Mouse (Mus musculus) hindbrain, embryonic 10.5 days (tissue): Measurements from ENCODE around the gene Dhdds. TPM values are rescaled to one million over a fixed set of nuclear protein-coding genes. Genes with fewer than 3 reads are reported as not detected.

ENCODE experiments used
- DNase-seq: peaks from one replicate; pipeline ENCODE4 v3.0.0-alpha.2; 2017; ENCODE audit warnings: low spot score
- H3K27ac ChIP-seq: fragments of 300-500 bp; sonication (generic); 2 replicates; pipeline ENCODE4 v1.5.1; 2016; ENCODE audit warnings: mild to moderate bottlenecking, moderate library complexity
- H3K27me3 ChIP-seq: fragments of 300-500 bp; sonication (generic); 2 replicates; pipeline ENCODE4 v1.6.1; 2016; ENCODE audit warnings: mild to moderate bottlenecking; ENCODE audit not compliant: poor library complexity, insufficient read depth, severe bottlenecking
- H3K36me3 ChIP-seq: fragments of 300-500 bp; sonication (generic); 2 replicates; pipeline ENCODE4 v1.6.1; 2016; ENCODE audit warnings: mild to moderate bottlenecking, moderate library complexity
- H3K4me1 ChIP-seq: fragments of 300-500 bp; sonication (generic); replicated peaks from 2 replicates; pipeline ENCODE4 v1.6.1; 2016; ENCODE audit warnings: mild to moderate bottlenecking
- H3K4me3 ChIP-seq: fragments of 300-500 bp; sonication (generic); 2 replicates; pipeline ENCODE4 v1.5.1; 2016; ENCODE audit warnings: mild to moderate bottlenecking, moderate library complexity
- H3K9me3 ChIP-seq: fragments of 300-500 bp; sonication (generic); 2 replicates; pipeline ENCODE4 v1.6.1; 2016; ENCODE audit warnings: mild to moderate bottlenecking, moderate library complexity
- WGBS: fragments of 180-500 bp; shearing (Covaris S2); methylation state at CpG from one replicate; pipeline ENCODE4 v1.1.7; 2016; 5-methylcytosine and 5-hydroxymethylcytosine counted together
- polyA plus RNA-seq: library from polyadenylated mRNA; unstranded; fragments of >200 nt; fragmentation: Nextera tagmentation; extraction: Ambion mirVana; gene quantifications from 2 replicates; pipeline ENCODE4 v1.2.1, GENCODE M21; 2016

The Dhdds gene
- polyA plus RNA-seq, 1 experiment from 2014 or later = 42.3 TPM

DNA sequence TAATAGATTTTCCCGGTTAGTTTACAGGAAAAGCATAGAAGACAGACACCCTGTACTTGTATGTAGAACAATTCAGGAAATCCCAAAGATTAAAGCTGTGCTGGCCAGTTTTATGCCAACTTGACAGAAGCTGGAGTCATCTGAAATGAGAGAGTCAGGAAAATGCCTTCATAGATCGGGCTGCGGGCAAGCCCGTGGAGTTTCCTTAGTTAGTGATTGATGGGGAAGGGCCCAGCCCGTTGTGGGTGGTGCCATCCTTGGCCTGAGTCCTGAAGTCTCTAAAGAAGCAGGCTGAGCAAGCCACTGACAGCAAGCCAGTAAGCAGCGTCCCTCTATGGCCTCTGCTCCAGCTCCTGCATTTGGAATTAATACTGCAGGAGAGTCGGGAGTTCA lies 71.4 kb downstream of the Dhdds start:
- H3K27me3 ChIP-seq = no peaks in the 10 kb centered on the region
- peaks cover 8% of the 10 kb centered on the region for H3K4me1 ChIP-seq
- H3K4me3 ChIP-seq = no peak overlapping the region
- H3K36me3 ChIP-seq = no peaks in the 10 kb centered on the region
- 49% methylated on average over 7 of the region's 7 CpGs for WGBS
- no peaks in the 10 kb centered on the region for H3K9me3 ChIP-seq
- DNase-seq = no peak
- H3K27ac ChIP-seq = no peak overlapping the region

DNA sequence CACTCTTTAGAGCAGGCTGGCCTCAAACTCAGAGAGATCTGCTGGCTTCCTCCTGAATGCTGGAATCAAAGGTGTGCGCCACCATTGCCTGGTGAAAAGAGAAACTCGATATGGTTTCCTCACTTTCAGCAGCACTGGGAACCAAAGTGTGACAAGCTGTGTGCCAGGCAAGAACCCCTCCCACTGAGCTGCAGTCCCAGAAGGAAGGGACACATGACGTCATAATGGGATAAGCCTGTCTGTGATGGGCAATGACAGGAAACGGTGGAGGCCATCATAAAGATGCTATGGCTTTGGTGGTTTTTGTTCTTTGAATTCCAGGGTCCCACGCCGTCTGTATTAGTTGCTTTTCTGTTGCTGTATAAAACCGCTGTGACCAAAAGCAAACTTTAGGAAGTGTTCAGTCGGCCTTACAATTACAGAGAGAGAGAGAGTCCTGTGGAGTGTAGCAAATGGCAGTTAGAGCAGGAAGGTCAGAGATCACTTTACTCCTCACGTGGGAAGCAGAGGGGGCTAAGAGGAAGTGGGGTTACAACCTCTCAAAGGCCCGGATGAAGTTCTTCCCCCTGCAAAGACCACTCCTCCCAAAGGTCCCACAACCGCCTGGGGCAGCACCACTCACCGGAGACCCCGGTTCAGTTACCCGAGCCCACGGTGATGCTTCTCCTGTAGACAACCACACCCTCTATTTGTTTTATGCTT lies 72.0 kb downstream of the Dhdds start:
- DNase-seq = no peak
- H3K27ac ChIP-seq = no peak overlapping the region
- WGBS = 58% methylated on average over 15 of the region's 15 CpGs

DNA sequence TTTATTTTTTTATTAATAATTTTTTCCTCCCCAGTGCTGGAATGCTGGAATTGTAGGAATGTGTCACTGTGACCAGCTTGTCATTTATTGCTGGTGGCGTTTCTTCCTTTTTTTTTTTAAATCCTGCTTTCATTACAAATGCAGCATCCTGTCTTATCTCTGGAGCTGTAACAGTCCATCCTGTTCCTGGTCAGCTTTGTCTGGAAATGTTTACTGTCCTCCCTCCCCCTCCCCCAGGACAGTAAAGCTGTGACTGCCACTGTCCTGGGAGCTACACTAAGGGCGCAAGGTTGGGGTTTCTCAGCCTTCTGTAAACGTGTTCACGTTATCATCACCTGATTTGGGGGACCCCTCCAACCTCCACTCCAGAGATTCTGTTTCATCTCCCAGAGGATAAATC lies 75.5 kb downstream of the Dhdds start:
- no peaks in the 10 kb centered on the region for H3K9me3 ChIP-seq
- H3K4me1 ChIP-seq = peaks cover 8% of the 10 kb centered on the region; the same call in 1 of the 2 replicates
- 77% methylated on average over 4 of the region's 4 CpGs for WGBS
- H3K27me3 ChIP-seq = no peaks in the 10 kb centered on the region
- H3K27ac ChIP-seq = no peak overlapping the region
- no peak overlapping the region for H3K4me3 ChIP-seq
- no peaks in the 10 kb centered on the region for H3K36me3 ChIP-seq
- no peak for DNase-seq

More for the DNA sequence above, 72.0 kb downstream of the Dhdds start:
- H3K4me1 ChIP-seq = peaks cover 8% of the 10 kb centered on the region
- H3K9me3 ChIP-seq = no peaks in the 10 kb centered on the region
- H3K27me3 ChIP-seq = no peaks in the 10 kb centered on the region
- no peak overlapping the region for H3K4me3 ChIP-seq
- H3K36me3 ChIP-seq = no peaks in the 10 kb centered on the region

DNA sequence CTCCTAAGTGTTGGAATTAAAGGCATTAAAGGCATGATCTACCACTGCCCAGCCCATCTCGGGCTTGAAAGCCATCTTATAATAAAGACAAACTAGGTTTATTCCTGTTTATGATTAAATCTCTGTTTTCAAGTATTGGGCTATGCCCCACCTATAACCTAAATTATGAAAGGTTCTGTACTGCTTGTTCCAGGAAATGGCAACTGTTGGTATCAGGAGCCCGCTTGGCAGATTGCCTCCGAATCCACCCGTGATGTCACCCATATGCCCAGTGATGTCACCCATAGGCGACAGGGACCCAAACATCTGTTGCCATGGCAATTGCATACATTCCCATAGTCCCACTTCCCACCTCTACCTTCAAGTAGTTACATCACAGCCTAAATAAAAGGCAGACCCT lies 77.0 kb downstream of the Dhdds start:
- WGBS = 93% methylated on average over 5 of the region's 5 CpGs
- Histone ChIP-seq H3K9me3 (no peaks in the 10 kb centered on the region), H3K27ac (no peak overlapping the region), H3K4me1 (0 out of 2 replicates have a peak, but pooled peaks cover 4% of the 10 kb centered on the region), H3K4me3 (no peak overlapping the region), H3K27me3 (no peaks in the 10 kb centered on the region), H3K36me3 (no peaks in the 10 kb centered on the region)
- no peak for DNase-seq

Other genes starting within 250 kb of the Dhdds start
- gene Arid1a, start 244.1 kb downstream of the Dhdds start, polyA plus RNA-seq = 36.0 and 37.5 TPM in 2 replicates
- gene Rps6ka1, start 113.1 kb downstream of the Dhdds start, polyA plus RNA-seq = 35.6 and 38.9 TPM in 2 replicates
- 3,014 and 3,091 TPM in 2 replicates for gene Hmgn2, start 32.3 kb downstream of the Dhdds start, polyA plus RNA-seq
- 13.4 and 27.5 TPM in 2 replicates for gene Lin28a, start 17.9 kb upstream of the Dhdds start, polyA plus RNA-seq
- not detected in 2 replicates for gene Zfp683, start 52.9 kb upstream of the Dhdds start, polyA plus RNA-seq
- gene Crybg2, start 59.9 kb upstream of the Dhdds start, polyA plus RNA-seq = 1.6 and 2.9 TPM in 2 replicates
- 5.3 and 5.5 TPM in 2 replicates for gene Cd52, start 94.2 kb upstream of the Dhdds start, polyA plus RNA-seq
- gene Ubxn11, start 101.7 kb upstream of the Dhdds start, polyA plus RNA-seq = 7.6 and 11.2 TPM in 2 replicates
- 333 and 386 TPM in 2 replicates for gene Sh3bgrl3, start 127.9 kb upstream of the Dhdds start, polyA plus RNA-seq
- 30.1 and 35.1 TPM in 2 replicates for gene Cep85, start 186.2 kb upstream of the Dhdds start, polyA plus RNA-seq
- not detected in 2 replicates for gene Gm7534, start 202.1 kb upstream of the Dhdds start, polyA plus RNA-seq
- not detected in 2 replicates for gene Catsper4, start 226.5 kb upstream of the Dhdds start, polyA plus RNA-seq
- 0.89 and 1.2 TPM in 2 replicates for gene Cnksr1, start 237.5 kb upstream of the Dhdds start, polyA plus RNA-seq
- gene E130218I03Rik, start 242.7 kb upstream of the Dhdds start, polyA plus RNA-seq = 0.49 and 1.0 TPM in 2 replicates
- 20.6 and 21.6 TPM in 2 replicates for gene Zfp593, start 244.7 kb upstream of the Dhdds start, polyA plus RNA-seq
- gene Gm30191, start 246.0 kb upstream of the Dhdds start, polyA plus RNA-seq = not detected in 2 replicates